Mouse (Mus musculus): ENCODE measurements around the gene R3hdm4.

Gene R3hdm4

DNA sequence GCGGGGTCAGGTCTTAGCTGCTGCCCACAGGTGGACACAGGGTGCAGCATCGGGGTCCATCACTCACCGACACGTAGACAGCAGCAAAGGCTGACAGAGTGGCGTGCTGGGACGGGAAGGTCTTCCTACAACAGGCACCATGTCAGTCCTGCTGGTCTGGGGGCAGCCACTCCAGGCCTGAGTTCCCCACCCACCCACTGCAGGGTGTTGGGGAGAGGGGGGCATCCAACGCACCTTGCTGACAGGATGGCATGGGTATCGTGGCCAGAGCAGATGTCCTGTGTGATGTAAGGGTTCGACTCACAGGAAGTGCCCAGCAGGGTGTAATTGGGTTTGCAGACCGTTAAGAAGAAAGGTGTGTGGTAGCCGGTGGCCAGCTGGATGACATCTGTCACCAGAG, 54.4 kb downstream of the R3hdm4 start:
- no peak for DNase-seq (ENCODE audit: extremely low spot score)

DNA sequence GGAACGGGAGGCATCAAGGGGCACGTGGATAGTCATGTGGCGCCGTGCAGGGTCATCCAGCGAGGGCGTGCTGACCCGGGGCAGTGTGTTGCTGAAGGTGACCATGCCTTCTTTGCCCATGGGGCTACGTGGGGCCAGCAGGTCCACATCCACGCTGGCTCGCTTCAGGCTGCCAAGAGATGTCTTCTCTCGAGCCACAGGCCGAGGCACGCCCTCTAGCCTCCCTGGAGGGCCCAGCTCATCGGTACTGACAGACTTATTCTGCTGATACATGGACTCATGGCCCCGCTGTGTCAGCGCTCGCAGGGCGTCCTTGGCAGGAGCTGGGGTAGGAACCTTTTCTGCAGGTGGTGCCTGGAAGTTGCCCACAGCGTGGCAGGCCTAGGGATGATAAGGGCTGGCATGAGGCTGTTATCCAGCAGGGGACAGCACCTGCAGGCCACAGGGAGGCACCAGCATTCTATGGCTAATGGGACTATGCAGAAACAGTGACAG, 55.2 kb downstream of the R3hdm4 start:
- no peak for DNase-seq (ENCODE audit: extremely low spot score)

DNA sequence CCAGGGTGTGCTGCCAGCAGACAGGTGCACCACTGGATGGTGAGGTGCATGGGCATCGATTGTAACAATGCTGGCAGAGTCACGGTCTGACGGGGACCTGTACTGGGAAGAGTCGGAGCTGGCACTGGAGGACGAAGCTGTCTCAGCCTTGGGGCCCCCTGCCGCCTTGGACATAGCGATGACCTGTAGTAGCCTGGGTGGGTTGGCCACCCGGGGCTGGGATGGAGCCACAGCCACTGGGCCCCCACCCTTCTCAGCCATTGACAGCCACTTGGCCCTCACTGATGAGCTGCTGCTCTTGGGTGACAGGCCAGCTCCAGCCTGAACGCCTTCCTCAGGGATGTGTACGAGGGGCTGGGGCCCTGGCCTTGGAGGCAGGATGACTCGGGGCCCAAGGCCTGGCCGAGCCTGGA, 55.8 kb downstream of the R3hdm4 start:
- no peak for DNase-seq (ENCODE audit: extremely low spot score)

DNA sequence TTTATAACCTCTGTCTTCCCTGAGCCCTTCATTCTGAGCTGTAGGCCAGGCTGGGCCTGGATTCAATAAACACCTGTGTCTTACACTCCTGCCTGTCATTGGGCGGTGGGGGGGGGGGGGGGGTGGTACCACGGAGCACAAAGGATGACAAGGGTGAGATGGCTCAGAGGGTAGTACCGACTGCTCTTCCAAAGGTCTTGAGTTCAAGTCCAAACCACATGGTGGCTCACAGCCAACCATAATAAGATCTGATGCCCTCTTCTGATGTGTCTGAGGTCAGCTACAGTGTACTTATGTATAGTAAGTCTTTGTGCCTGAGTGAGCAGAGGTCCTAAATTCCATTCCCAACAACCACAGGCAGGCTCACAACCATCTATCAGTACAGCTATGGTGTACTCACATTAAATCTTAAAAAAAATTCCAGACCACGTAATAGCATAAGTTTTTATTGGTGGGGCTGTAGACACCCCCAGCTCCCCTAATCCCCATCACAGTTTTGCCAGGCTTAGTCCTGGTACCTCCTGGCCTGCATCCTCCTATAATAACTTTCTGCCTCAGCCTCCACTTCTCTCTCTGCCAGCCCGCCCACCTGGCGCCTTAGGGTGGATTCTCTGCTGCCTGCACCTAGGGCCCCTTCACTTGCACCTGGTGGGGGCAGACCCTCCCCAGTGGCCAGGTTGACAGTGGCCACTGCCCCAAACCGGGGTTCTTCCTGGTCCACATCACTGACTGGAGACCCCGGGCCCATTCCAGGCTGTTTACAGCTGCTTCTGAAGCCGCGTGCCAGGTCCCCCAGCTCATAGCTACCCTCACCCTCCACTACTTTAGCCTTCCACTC, 56.4 kb downstream of the R3hdm4 start:
- DNase-seq (ENCODE audit: extremely low spot score): no peak

DNA sequence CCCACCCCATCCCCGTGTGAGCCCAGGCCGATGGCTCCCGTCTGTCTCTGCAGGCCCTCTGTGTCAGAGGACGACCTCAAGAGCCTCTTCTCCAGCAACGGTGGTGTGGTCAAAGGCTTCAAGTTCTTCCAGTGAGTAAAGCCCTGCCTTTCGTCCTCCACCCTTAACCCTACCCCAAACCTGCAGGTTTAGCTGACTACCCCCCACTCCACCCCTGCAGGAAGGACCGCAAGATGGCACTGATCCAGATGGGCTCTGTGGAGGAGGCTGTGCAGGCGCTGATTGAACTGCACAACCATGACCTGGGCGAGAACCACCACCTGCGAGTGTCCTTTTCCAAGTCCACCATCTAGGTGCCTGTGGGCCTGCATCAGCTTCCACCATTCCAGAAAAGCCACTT, 58.1 kb downstream of the R3hdm4 start:
- DNase-seq (ENCODE audit: extremely low spot score): no peak

DNA sequence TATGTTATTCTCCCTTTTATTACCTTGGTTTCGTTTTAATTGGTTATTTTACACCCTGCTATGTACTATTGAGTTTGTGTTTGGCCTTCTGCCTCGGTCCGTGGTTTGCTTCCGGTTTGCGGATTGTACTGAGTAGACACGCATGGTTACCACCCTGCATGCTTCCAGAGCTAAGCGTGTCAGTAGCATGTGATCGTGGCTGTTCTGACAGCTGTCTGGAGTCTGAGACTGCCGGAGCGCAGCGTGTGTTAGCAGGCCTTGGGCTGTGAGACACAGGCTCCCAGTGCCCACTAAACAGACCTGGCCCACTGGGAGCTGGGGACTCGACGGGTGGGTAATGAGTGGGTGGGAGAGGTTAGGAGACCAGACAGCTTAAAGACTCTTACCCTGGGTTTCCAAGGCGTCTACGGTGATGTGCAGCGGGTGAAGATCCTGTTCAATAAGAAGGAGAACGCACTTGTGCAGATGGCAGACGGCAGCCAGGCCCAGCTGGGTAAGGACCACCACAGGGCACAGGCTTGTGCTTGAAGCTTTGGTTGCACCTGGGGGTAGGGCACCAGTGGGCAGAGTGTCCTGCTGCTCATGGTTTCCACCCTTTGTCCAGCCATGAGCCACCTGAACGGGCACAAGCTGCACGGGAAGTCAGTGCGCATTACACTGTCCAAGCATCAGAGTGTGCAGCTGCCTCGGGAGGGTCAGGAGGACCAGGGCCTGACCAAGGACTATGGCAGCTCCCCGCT, 58.8 kb downstream of the R3hdm4 start:
- no peak for DNase-seq (ENCODE audit: extremely low spot score)

DNA sequence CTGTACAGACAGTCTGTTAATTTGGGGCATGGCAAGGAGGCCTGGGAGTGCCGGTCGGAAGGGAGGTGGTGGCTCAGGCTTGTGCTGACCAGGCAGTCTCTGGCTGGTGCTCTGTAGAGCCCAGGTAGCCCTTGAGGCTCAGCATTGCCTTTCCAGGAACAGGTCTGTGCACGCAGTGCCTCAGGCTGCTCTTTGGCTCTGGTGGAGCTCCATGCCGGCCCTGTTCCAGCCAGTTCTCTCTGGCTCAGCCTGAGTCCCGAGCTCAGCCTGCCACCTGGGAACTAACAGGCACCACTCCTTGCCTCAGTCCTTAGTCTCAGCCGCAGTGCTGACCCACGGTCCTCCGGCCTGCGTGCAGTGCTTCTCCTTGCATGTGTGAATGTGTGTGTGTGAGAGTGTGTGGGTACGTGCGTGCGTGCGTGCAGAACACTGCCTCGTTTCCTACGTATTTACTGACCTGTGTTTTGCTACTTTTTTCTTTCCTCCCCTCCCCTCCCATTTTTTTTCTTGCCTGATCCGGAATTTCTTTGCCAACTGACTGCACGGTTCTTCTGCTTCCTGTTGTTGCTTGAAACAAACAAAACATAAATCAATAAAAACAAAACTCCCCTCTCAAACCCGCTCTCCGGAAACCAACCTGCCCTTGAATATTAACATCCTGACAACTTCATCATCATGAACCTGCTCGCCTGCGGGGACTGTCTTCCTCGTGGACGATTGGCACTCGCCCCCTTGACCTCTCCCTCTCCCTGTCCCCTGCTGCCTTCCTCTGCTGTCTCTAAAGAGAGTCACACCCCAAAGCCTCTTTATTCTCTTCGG, 59.6 kb downstream of the R3hdm4 start:
- DNase-seq (ENCODE audit: extremely low spot score): no peak

DNA sequence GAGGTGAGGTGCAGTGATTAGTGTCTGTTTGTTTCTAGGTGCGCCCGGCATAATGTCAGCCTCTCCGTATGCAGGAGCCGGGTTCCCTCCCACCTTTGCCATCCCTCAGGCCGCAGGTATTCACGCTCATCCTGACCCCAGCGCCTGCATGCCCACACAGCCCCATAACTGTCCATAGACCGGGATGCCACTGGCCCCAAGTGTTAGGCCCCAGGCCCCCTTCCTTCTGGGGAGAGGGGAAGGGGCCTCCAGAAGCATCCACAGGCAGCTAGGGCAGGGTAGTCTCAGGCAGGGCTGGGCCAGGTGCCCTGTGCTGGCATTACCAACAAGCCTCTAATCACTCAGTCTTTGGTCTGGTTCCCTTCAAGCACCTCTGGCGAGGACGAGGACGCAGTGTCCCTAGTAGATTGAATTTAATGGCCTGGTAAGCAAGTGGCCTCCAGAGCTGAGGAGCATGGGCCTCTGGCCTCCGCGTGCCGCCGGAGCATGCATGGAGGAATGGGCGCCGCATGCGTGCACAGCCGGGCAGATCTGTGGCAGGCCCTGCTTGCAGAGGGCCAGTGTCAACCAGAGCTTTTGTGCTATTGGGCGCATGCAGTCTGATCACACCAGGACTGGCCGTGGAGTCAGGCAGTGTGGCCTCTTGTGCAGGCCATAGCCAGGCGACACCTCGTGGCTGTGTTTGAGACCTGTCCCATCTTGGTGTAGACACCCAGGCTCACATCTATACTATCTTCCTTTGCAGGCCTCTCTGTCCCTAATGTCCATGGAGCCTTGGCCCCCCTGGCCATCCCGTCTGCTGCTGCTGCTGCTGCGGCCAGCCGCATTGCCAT, 60.7 kb downstream of the R3hdm4 start:
- DNase-seq (ENCODE audit: extremely low spot score): no peak

All from embryo, embryonic 9.5 days (tissue).